Mouse (Mus musculus) CD4-positive, CD25-positive, alpha-beta regulatory T cell, adult 4 months (primary cell): Measurements from ENCODE around the gene Olfr360. TPM values are rescaled to one million over a fixed set of nuclear protein-coding genes. Genes with fewer than 3 reads are reported as not detected.
"Not testable (repeated sequence)": the region's sequence is repeated elsewhere in the genome, so short reads cannot be mapped to it uniquely, and the experiment has no call there.

Experiments
- ATAC-seq: one replicate; pipeline ENCODE4 v1.8.0; 2017
- polyA plus RNA-seq, 2 experiments: library from polyadenylated mRNA; unstranded; fragments of 100-300 nt; shearing (Covaris generic); gene quantifications; one replicate each; pipeline ENCODE4 v1.2.1; 2017

Gene Olfr360
- not detected for polyA plus RNA-seq

DNA sequence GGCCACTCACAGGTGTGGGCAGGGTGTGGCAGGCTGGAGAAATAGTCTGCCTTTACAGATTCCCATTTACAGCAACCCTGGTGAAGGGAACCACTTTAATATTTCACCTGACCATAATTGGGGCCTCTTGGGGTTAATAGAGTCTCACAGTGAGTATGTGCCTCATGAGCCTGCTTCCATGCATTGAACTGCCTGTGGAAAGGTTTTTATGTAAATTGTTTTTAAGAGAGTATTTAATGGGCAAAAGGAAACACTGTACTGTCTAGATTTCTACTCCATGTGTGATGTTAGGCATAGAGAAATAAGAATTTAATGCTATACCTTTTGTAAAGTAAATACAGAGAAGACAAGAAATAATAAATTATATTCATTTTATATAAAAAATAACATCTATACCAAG is at the start of gene Olfr360:
Gene Olfr360, plus strand, starts transcription at position 301 of the 400 bp plus-strand sequence.
- no peak for ATAC-seq

DNA sequence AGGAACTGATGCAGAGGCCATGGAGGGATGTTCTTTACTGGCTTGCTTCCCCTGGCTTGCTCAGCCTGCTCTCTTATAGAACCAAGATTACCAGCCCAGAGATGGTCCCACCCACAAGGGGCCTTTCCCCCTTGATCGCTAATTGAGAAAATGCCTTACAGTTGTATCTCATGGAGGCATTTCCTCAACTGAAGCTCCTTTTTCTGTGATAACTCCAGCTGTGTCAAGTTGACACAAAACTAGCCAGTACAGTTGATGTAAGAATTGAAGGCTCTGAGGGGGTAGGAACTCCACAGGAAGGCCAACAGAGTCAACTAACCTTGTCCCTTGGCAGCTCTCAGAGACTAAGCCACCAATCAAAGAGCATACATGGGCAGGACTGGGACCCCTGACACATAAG is 23.6 kb downstream of the Olfr360 start, which contains the start of gene Olfr361:
Gene Olfr361, minus strand, starts transcription at position 101 of the 400 bp plus-strand sequence.
- not testable (repeated sequence) for ATAC-seq

DNA sequence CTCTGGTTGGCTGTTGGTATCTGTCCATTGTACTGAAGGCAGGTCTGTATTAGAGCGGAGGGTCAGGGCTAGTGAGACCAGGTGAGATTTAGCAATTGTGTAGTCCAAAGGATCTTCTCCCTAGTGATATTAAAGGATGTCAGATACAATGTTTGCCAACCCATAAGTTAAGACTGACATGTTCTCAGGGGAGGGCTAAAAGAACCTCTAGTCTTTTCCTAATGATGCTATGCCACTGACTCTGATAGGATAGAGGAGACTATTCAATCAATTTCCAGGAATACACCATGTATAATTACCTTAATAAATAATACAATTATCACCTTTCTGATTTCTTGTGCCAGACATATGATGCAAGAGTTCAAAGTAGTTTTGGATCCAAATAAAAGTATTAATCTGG is 52.3 kb downstream of the Olfr360 start, which contains the start of gene Olfr362:
Gene Olfr362, minus strand, starts transcription at position 101 of the 400 bp plus-strand sequence.
- no peak for ATAC-seq

Other genes with a start within 250 kb of the Olfr360 start
- gene Olfr3, start 248.7 kb upstream of the Olfr360 start, polyA plus RNA-seq, result not detected
- not detected for gene Olfr350, start 219.4 kb upstream of the Olfr360 start, polyA plus RNA-seq
- not detected for gene Olfr351, start 203.1 kb upstream of the Olfr360 start, polyA plus RNA-seq
- not detected for gene Olfr352, start 197.3 kb upstream of the Olfr360 start, polyA plus RNA-seq
- not detected for gene Olfr353, start 172.8 kb upstream of the Olfr360 start, polyA plus RNA-seq
- gene Olfr354, start 160.1 kb upstream of the Olfr360 start, polyA plus RNA-seq, result under 1 TPM in 1 of 2 experiments, not detected in 1; 0.09 TPM
- gene Olfr355, start 136.8 kb upstream of the Olfr360 start, polyA plus RNA-seq, result under 1 TPM in 1 of 2 experiments, not detected in 1; 0.44 TPM
- not detected for gene Olfr356, start 128.6 kb upstream of the Olfr360 start, polyA plus RNA-seq
- gene Olfr357, start 71.9 kb upstream of the Olfr360 start, polyA plus RNA-seq, result not detected
- not detected for gene Olfr358, start 56.4 kb upstream of the Olfr360 start, polyA plus RNA-seq
- not detected for gene Olfr361, start 23.5 kb downstream of the Olfr360 start, polyA plus RNA-seq
- not detected for gene Olfr362, start 52.2 kb downstream of the Olfr360 start, polyA plus RNA-seq
- gene Olfr364-ps1, start 73.6 kb downstream of the Olfr360 start, polyA plus RNA-seq, result not detected
- not detected for gene Olfr365, start 122.5 kb downstream of the Olfr360 start, polyA plus RNA-seq
- gene Olfr366, start 145.8 kb downstream of the Olfr360 start, polyA plus RNA-seq, result not detected